In genomic region chr2:10565491-10565890, GRCm38 (mm10) we compare ENCODE assay signal across 16 mouse cellular contexts.
"Had no signal": no experiment of that assay in that cellular context is flagged by ENCODE, and none has a peak within 500 bp of the region (broad histone marks: within the 10 kb centered on the region; RNA-seq: fewer than 3 reads in every experiment).

No protein-coding gene starts in this region.

- H3K4me1 ChIP-seq: neural tube, embryonic 13.5 days; neural tube, embryonic 15.5 days; stomach, embryonic 15.5 days had no signal

- H3K27ac ChIP-seq: neural tube, embryonic 13.5 days; neural tube, embryonic 15.5 days; stomach, embryonic 15.5 days; stomach, postnatal 0 days had no signal

- H3K9ac ChIP-seq: neural tube, embryonic 13.5 days; neural tube, embryonic 15.5 days; stomach, embryonic 15.5 days had no signal

- H3K27me3 ChIP-seq: neural tube, embryonic 13.5 days; neural tube, embryonic 15.5 days; stomach, embryonic 15.5 days had no signal

- H3K9me3 ChIP-seq: neural tube, embryonic 13.5 days; neural tube, embryonic 15.5 days; stomach, embryonic 15.5 days had no signal

- H3K36me3 ChIP-seq: neural tube, embryonic 13.5 days; neural tube, embryonic 15.5 days; stomach, embryonic 15.5 days had no signal

- H3K4me3 ChIP-seq: neural tube, embryonic 13.5 days; neural tube, embryonic 15.5 days; stomach, embryonic 15.5 days had no signal

- DNase-seq: retina, postnatal 1 day; right cerebral cortex, adult 18-20 months; right cerebral cortex, postnatal 14 days; right cerebral cortex, postnatal 25 days; right cerebral cortex, postnatal 4 days; spleen, adult 18-20 months; thymus, adult 18-20 months; thymus, adult 2 months; thymus, postnatal 14 days; thymus, postnatal 25 days; thymus, postnatal 36 days; thymus, postnatal 4 days had no signal

- H3K4me2 ChIP-seq: neural tube, embryonic 13.5 days; neural tube, embryonic 15.5 days; stomach, embryonic 15.5 days had no signal
